Mouse (Mus musculus): ENCODE data around the gene Irf1. TPM values are rescaled to one million over a fixed set of nuclear protein-coding genes. Genes with fewer than 3 reads are reported as not detected.

Irf1 gene
- polyA plus RNA-seq, 1 experiment from 2014 or later, result 35.5 TPM

DNA sequence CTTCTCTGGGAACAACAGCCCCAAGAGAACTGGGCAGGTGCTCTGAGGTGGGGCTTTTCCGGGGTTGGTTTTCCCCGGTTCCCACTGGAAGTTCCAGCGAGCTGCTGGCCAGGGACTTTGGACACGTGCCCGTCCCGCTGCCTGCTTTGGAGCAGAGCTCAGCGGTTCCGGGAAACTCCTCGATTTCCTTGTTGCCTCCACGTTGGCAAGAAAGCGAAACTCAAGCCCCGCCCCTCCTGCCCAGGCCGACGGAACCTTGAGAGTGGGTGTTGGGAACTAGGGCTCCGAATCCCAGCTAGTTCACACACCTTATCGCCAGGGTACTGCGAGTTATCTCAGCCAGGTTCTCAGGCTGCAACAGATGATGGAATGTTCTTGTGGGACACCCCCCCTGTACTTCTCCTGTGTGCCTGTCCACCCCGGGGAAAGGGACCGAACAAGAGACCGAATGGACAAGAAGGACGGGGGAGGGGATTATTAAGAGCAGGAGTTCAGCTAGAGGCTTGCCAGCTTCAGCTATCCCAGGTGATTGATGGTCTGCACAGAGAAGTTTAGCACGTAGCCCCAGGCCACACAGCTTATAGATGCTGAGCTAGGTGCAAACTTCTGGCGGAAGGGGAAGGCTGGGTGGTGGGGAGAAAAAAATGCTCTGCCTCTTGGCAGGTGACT lies 6.9 kb upstream of the Irf1 start:
- Histone ChIP-seq H3K9ac (ENCODE audit: low read length) (peak overlapping the region; percentile 17), H3K27ac (ENCODE audit: low read depth) (peak overlapping the region; percentile 93), H3K36me3 (ENCODE audit: control insufficient read depth, insufficient read depth, low read length) (no peaks in the 10 kb centered on the region), H3K27me3 (replicated peaks; ENCODE audit: control insufficient read depth, insufficient read depth, low read length) (no peaks in the 10 kb centered on the region), H3K9me3 (ENCODE audit: control insufficient read depth, low read length) (no peaks in the 10 kb centered on the region), H3K4me2 (ENCODE audit: low read length) (peak overlapping the region; percentile 63), H3K4me3 (ENCODE audit: low read depth, low read length) (peak overlapping the region; percentile 23), H3K4me1 (replicated peaks; ENCODE audit: control insufficient read depth, insufficient read depth, low read length) (peaks cover 56% of the 10 kb centered on the region)
- WGBS, result 5% methylated on average over 23 of the region's 23 CpGs
- ATAC-seq (replicated peaks; ENCODE audit: low FRiP score, low TSS enrichment, low read depth), result peak; percentile 36
- peak; percentile 89 for DNase-seq (ENCODE audit: low spot score)

DNA sequence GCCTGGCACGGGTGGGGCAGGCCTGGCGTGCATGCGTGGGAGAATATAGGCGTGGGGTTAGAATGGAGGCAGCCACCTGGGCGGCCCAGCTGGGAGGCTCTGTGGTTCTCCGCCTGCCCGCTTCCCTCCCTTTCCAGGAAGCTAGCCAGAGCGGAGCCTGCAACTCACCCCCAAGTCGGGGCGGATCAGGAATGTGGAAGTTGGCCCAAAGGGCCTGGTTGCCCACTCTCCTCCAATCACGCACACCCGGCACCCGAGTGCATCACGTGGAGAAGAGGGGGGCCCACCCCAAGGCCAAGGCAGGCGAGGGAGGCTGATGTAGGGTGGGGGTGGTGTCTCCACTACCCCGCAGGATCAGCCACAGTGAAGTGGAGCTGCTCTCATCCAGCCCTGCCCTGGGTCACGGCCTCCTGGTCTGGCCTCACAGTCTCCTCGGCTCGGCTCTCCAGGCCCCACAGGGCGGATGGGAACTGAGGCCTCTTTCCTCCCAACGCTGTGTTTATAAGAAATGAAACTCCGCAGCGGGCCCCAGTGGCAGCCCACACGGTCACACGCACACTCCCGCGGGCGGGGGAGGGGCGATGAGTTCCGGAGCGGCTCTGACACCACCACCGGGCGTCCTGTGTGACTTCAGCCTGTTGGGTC lies 6.2 kb upstream of the Irf1 start:
- DNase-seq (ENCODE audit: low spot score) (peak; percentile 91), ATAC-seq (replicated peaks; ENCODE audit: low FRiP score, low TSS enrichment, low read depth) (peak; percentile 75)
- Histone ChIP-seq H3K4me2 (ENCODE audit: low read length) (peak overlapping the region; percentile 63), H3K36me3 (ENCODE audit: control insufficient read depth, insufficient read depth, low read length) (no peaks in the 10 kb centered on the region), H3K9ac (ENCODE audit: low read length) (peak overlapping the region; percentile 17), H3K27me3 (replicated peaks; ENCODE audit: control insufficient read depth, insufficient read depth, low read length) (no peaks in the 10 kb centered on the region), H3K4me1 (replicated peaks; ENCODE audit: control insufficient read depth, insufficient read depth, low read length) (peaks cover 53% of the 10 kb centered on the region), H3K9me3 (ENCODE audit: control insufficient read depth, low read length) (no peaks in the 10 kb centered on the region), H3K27ac (ENCODE audit: low read depth) (peak overlapping the region; percentile 93), H3K4me3 (ENCODE audit: low read depth, low read length) (peak overlapping the region; percentile 23)
- WGBS, result 2% methylated on average over 33 of the region's 33 CpGs

DNA sequence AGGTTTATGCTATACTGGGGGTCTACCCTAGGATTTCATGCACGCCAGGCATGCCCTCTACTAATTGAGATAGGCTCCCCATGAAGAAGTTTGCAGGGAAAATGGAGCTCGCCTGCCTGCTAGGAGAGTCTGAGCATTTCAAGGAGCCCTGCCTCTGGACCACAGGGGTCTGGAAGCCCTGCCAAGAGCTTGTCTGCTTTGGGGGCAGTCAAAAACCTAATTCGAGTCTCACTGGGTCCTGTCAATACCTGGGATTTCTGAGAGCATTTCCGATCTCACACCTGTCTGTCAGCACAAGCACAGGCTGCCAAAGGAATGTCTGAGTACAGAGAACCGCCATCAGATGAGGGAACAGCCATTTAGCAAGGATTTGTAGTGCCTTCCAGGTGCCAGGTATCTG lies 5.2 kb upstream of the Irf1 start:
- no peak overlapping the region for H3K4me2 ChIP-seq (ENCODE audit: low read length)
- no peak overlapping the region for H3K4me3 ChIP-seq (ENCODE audit: low read depth, low read length)
- no peaks in the 10 kb centered on the region for H3K36me3 ChIP-seq (ENCODE audit: control insufficient read depth, insufficient read depth, low read length)
- no peaks in the 10 kb centered on the region for H3K27me3 ChIP-seq (replicated peaks; ENCODE audit: control insufficient read depth, insufficient read depth, low read length)
- H3K4me1 ChIP-seq (replicated peaks; ENCODE audit: control insufficient read depth, insufficient read depth, low read length), result peaks cover 52% of the 10 kb centered on the region
- peak overlapping the region; percentile 93 for H3K27ac ChIP-seq (ENCODE audit: low read depth)
- no peak overlapping the region for H3K9ac ChIP-seq (ENCODE audit: low read length)
- WGBS, result 60% methylated on average over 5 of the region's 5 CpGs
- no peak for ATAC-seq (replicated peaks; ENCODE audit: low FRiP score, low TSS enrichment, low read depth)
- no peak for DNase-seq (ENCODE audit: low spot score)
- no peaks in the 10 kb centered on the region for H3K9me3 ChIP-seq (ENCODE audit: control insufficient read depth, low read length)

DNA sequence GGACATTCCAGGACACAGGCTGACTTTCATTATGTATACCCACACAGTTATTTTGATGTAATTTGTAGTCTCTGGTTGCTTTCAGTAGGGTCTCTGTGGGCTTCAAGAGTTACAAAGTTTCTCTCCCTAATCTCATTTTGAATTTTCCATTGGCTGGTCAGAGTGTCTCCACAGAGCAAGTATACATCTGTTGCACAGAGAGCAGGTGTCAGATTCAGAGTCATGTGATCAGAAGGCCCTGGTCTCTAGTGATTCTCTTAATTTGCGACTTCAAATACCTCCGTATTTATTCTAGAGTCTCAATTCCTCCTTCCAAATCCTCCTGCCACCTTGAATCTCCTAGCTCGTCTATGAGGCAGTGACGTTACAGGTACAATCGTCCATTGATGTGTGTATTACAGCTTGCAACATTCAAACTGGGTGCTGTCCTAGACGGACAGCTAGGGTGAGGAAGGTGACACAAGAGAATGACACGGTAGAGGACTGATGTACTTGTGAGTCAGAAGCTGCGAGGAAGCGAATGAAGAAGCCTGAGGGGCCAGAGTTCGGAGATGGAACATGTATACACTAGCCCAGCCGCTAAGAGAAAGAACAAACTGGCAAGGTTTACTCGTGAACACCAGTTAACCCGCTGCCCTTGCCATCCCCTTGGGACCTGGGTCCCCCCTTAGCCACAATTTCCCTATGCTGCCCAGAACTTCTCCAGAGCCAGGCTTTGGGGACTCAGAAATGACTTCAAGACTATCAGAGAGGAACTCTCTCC lies 1.2 kb upstream of the Irf1 start:
- H3K4me3 ChIP-seq (ENCODE audit: low read depth, low read length), result no peak overlapping the region
- peaks cover 11% of the 10 kb centered on the region for H3K36me3 ChIP-seq (ENCODE audit: control insufficient read depth, insufficient read depth, low read length)
- H3K9ac ChIP-seq (ENCODE audit: low read length), result no peak overlapping the region
- DNase-seq (ENCODE audit: low spot score), result no peak
- peaks cover 24% of the 10 kb centered on the region for H3K4me1 ChIP-seq (replicated peaks; ENCODE audit: control insufficient read depth, insufficient read depth, low read length)
- H3K9me3 ChIP-seq (ENCODE audit: control insufficient read depth, low read length), result no peaks in the 10 kb centered on the region
- H3K4me2 ChIP-seq (ENCODE audit: low read length), result no peak overlapping the region
- 80% methylated on average over 13 of the region's 13 CpGs for WGBS
- H3K27me3 ChIP-seq (replicated peaks; ENCODE audit: control insufficient read depth, insufficient read depth, low read length), result no peaks in the 10 kb centered on the region
- H3K27ac ChIP-seq (ENCODE audit: low read depth), result no peak overlapping the region
- ATAC-seq (replicated peaks; ENCODE audit: low FRiP score, low TSS enrichment, low read depth), result no peak

DNA sequence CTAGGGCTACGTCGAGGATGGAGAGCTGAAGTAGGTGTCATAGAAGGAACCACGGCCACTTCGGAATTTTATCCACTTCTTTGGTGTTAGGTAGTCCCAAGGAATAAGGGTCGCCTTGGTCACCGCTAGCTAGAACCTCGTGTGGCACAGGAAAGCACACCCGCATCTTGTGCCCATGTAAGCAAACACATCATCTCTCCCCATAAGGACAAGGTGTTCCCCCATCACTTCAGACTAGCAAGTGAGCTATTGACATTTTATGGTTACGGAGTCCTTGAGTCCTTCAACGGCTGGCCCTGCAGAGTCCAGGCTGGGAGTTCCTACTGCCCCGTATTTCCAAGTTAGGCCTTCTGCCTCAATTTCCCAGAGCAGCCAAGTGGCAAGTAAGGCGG lies 633 bp upstream of the Irf1 start:
- Histone ChIP-seq H3K36me3 (ENCODE audit: control insufficient read depth, insufficient read depth, low read length) (peaks cover 17% of the 10 kb centered on the region), H3K27me3 (replicated peaks; ENCODE audit: control insufficient read depth, insufficient read depth, low read length) (no peaks in the 10 kb centered on the region), H3K9ac (ENCODE audit: low read length) (peak overlapping the region; percentile 73; the same call in 1 of the 2 replicates), H3K4me1 (replicated peaks; ENCODE audit: control insufficient read depth, insufficient read depth, low read length) (peaks cover 18% of the 10 kb centered on the region; the same call in 1 of the 2 replicates), H3K4me3 (ENCODE audit: low read depth, low read length) (peak overlapping the region; percentile 88; the same call in 1 of the 2 replicates), H3K27ac (ENCODE audit: low read depth) (0 out of 2 replicates have a peak overlapping the region, but pooled peaks have one; percentile 87), H3K4me2 (ENCODE audit: low read length) (peak overlapping the region; percentile 75), H3K9me3 (ENCODE audit: control insufficient read depth, low read length) (no peaks in the 10 kb centered on the region)
- ATAC-seq (replicated peaks; ENCODE audit: low FRiP score, low TSS enrichment, low read depth) (no peak), DNase-seq (ENCODE audit: low spot score) (no peak)
- 56% methylated on average over 12 of the region's 12 CpGs for WGBS

DNA sequence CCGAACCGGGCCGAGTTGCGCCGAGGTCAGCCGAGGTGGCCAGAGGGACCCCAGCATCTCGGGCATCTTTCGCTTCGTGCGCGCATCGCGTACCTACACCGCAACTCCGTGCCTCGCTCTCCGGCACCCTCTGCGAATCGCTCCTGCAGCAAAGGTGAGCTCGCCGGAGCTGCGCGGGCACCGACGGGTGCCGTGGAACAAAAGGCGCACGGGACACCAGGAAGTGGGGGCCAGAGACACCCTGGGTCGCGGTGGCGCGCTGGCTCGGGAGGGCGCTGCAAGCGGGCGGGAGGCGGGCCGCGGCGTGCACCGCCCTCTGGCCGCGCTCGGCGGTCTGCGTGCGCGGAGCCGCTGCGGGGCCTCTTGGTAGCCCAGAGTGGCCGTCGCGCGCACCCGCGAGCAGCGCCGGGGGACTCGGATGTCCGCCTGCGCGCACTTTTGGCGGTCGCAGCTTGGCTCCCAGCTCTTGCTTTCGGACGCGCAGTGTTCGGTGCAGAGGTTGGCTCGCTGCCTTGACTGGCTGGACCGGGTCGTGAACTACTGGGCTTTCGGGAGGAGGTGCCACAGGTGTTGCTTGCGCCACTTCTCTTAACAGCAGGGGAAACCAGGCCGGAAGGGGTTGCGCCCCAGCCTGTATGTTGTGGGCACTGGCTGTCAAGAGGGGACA lies 444 bp downstream of the Irf1 start:
- H3K36me3 ChIP-seq (ENCODE audit: control insufficient read depth, insufficient read depth, low read length), result peaks cover 28% of the 10 kb centered on the region
- H3K4me3 ChIP-seq (ENCODE audit: low read depth, low read length), result peak overlapping the region; percentile 88
- WGBS, result under 1% methylated on average over 73 of the region's 75 CpGs
- H3K9me3 ChIP-seq (ENCODE audit: control insufficient read depth, low read length), result no peaks in the 10 kb centered on the region
- peaks cover 16% of the 10 kb centered on the region; the same call in 1 of the 2 replicates for H3K4me1 ChIP-seq (replicated peaks; ENCODE audit: control insufficient read depth, insufficient read depth, low read length)
- peak overlapping the region; percentile 73 for H3K9ac ChIP-seq (ENCODE audit: low read length)
- no peaks in the 10 kb centered on the region for H3K27me3 ChIP-seq (replicated peaks; ENCODE audit: control insufficient read depth, insufficient read depth, low read length)
- H3K27ac ChIP-seq (ENCODE audit: low read depth), result peak overlapping the region; percentile 87
- H3K4me2 ChIP-seq (ENCODE audit: low read length), result peak overlapping the region; percentile 75
- DNase-seq (ENCODE audit: low spot score) (peak; percentile 92), ATAC-seq (replicated peaks; ENCODE audit: low FRiP score, low TSS enrichment, low read depth) (peak; percentile 79)

DNA sequence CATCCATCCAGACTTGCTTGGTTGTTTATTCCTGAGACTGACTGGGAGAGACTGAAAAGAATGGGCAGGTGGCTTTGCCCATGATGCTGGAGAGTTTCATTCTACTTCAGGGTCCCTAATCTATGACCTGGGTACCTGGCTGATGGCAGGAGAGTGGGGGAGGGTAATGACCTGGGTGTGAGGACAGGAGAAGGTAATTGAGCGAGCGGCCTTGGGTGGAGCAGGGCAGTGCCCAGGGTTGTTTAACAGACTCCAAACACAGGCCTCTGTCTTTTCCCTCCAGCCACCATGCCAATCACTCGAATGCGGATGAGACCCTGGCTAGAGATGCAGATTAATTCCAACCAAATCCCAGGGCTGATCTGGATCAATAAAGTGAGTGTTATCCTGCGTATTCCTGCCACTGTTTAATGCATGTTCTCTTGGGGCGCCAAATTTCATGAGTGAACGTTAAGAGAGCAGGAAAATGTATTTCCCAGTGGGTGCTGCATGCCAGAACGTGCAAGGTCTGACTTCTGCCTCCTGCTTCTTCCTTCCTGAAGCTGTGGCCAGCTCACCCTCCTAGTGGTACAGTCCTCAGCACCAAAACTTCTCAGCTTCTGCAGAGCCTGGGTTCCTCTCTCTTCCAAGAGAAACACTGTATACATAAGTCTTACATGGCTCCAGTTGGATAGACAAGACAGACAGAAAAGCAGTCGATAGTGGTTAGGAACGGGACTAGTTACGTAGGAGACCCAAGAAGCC lies 1.4 kb downstream of the Irf1 start:
- Histone ChIP-seq H3K27ac (ENCODE audit: low read depth) (no peak overlapping the region), H3K9ac (ENCODE audit: low read length) (peak overlapping the region; percentile 73)
- WGBS, result 75% methylated on average over 11 of the region's 11 CpGs

DNA sequence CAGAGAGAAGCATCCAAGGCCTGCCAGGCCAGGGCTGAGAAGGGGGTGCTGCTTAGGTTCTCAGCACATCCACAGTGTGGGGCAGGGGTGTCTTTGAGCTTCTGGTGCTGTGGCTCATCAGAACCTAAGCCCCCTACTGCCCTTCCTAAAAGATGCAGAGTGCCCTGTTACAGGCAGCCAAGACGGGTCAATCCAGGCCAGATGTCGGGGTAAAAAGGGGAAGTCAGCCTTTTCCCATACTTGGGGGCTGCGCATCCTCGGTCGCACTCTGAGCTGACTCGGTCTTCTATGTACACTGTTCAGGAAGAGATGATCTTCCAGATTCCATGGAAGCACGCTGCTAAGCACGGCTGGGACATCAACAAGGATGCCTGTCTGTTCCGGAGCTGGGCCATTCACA lies 2.7 kb downstream of the Irf1 start:
- WGBS, result 83% methylated on average over 9 of the region's 9 CpGs
- no peak overlapping the region for H3K9ac ChIP-seq (ENCODE audit: low read length)
- H3K9me3 ChIP-seq (ENCODE audit: control insufficient read depth, low read length), result no peaks in the 10 kb centered on the region
- H3K4me1 ChIP-seq (replicated peaks; ENCODE audit: control insufficient read depth, insufficient read depth, low read length), result peaks cover 16% of the 10 kb centered on the region; the same call in 1 of the 2 replicates
- DNase-seq (ENCODE audit: low spot score), result no peak
- no peak overlapping the region for H3K27ac ChIP-seq (ENCODE audit: low read depth)
- no peaks in the 10 kb centered on the region for H3K27me3 ChIP-seq (replicated peaks; ENCODE audit: control insufficient read depth, insufficient read depth, low read length)
- peaks cover 51% of the 10 kb centered on the region for H3K36me3 ChIP-seq (ENCODE audit: control insufficient read depth, insufficient read depth, low read length)
- H3K4me2 ChIP-seq (ENCODE audit: low read length), result no peak overlapping the region
- no peak overlapping the region for H3K4me3 ChIP-seq (ENCODE audit: low read depth, low read length)
- no peak for ATAC-seq (replicated peaks; ENCODE audit: low FRiP score, low TSS enrichment, low read depth)

More for the DNA sequence above, 1.4 kb downstream of the Irf1 start:
- peak overlapping the region; percentile 75 for H3K4me2 ChIP-seq (ENCODE audit: low read length)
- H3K36me3 ChIP-seq (ENCODE audit: control insufficient read depth, insufficient read depth, low read length), result peaks cover 37% of the 10 kb centered on the region
- H3K4me1 ChIP-seq (replicated peaks; ENCODE audit: control insufficient read depth, insufficient read depth, low read length), result peaks cover 16% of the 10 kb centered on the region; the same call in 1 of the 2 replicates
- H3K9me3 ChIP-seq (ENCODE audit: control insufficient read depth, low read length), result no peaks in the 10 kb centered on the region
- peak overlapping the region; percentile 88 for H3K4me3 ChIP-seq (ENCODE audit: low read depth, low read length)
- ATAC-seq (replicated peaks; ENCODE audit: low FRiP score, low TSS enrichment, low read depth), result no peak
- no peak for DNase-seq (ENCODE audit: low spot score)
- H3K27me3 ChIP-seq (replicated peaks; ENCODE audit: control insufficient read depth, insufficient read depth, low read length), result no peaks in the 10 kb centered on the region
